Mouse (Mus musculus) C2C12 (cell line): ENCODE data around the gene Shisa5.

Source experiments
- CEBPB ChIP-seq: IDR thresholded peaks from one replicate; pipeline ENCODE4 v1.6.1; 2011; ENCODE audit warnings: low read depth, mild to moderate bottlenecking, control low read depth, moderate library complexity
- CTCF ChIP-seq: IDR thresholded peaks from one replicate; pipeline ENCODE4 v1.5.1; 2011; ENCODE audit not compliant: control insufficient read depth, insufficient read depth, insufficient read length
- FOSL1 ChIP-seq: IDR thresholded peaks from one replicate; pipeline ENCODE4 v1.8.0; 2011; ENCODE audit warnings: mild to moderate bottlenecking, low read length; ENCODE audit not compliant: poor library complexity, insufficient read depth, severe bottlenecking
- MYOG ChIP-seq: IDR thresholded peaks from one replicate; pipeline ENCODE4 v1.6.1; 2011; ENCODE audit not compliant: control insufficient read depth, insufficient read length; ENCODE audit errors: extremely low read depth

DNA sequence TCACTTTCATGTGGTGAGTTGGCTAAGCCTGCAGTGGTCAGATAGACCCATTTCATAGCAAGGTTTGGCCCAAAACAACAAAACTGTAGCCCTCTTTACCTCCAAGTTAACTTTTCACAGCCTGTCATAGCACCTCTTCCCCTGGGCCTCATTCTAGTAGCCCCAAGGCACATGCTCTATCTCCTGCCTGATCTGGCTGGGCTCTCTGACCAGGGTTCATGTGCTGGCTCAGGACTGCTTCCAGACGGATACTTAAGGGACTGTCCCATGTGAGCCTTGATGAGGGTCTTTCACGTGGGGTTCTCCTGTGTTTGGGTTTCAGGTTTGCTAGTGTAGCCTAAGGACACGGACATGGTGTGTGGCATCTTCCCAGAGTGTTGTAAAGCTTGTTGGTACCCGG lies 1.3 kb downstream of the Shisa5 start:
- TF ChIP-seq MYOG (no peak), CTCF (no peak), CEBPB (no peak), FOSL1 (no peak)
